Mouse (Mus musculus): ENCODE results near the gene Thoc5.

Gene Thoc5

GRCm38 (mm10) chr11:4906231-4906630 lies 11.1 kb downstream of the Thoc5 start:
- DNase-seq (ENCODE audit: low read depth, low spot score): no peak

DNA sequence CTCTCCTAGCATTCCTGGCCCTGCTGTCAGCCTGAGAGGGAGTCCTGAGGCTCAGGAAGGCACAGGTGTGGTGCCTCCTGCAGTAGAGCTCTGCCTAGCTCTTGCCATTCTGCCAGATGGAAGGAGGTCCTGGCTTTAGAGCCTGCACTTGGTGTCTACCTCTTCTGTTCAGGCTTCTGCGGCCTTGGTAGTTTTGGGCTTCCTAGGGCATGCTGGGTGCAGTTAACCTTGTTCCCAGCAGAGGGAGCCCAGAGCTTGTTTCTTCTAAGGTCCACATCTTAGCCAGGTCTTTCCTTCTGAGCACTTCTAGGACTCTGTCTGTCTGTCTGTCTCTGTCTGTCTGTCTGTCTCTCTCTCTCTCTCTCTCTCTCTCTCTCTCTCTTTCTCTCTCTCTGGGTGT lies 20.9 kb downstream of the Thoc5 start:
- peak; percentile 67 for DNase-seq (ENCODE audit: low read depth, low spot score)

GRCm38 (mm10) chr11:4921281-4921680 lies 26.2 kb downstream of the Thoc5 start:
- DNase-seq (ENCODE audit: low read depth, low spot score): no peak

DNA sequence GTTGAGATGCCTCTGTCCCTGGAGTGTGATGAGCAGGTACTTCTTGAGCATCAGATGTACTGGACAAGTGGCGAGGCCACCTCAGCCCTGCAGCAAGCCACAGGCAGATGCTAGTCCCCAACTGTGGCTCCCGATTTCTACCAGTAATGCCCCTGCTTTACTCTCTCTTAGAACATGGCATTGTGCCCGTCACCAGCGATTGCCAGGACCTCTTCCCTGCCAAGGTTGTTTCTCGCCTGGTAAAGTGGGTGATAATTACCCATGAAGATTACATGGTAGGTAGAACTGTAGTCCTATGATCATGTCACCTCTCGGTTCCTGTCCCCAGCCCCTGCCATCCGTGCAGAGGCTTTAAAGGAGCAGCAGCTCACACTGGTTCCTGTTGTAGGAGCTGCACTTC lies 26.6 kb downstream of the Thoc5 start:
- no peak for DNase-seq (ENCODE audit: low read depth, low spot score)

DNA sequence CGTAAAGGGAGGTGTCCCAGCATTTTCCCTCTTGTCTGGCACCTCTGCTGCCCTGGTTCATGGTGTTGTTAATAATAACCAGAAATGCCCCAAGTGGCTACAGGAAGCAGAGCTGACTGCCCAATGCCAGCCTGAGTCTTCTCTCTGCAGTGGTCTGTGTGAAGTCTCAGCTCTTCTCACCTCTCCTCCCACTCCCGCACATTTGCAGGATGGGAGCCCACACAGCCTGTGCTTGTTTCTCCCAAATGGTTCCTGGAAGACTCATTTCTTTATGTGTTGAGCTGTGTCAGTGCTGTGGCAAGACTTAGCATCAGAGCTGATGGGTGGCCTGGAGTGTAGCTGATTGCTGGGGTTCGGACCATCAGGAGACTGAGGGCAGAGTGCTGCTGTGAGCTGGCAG lies 32.1 kb downstream of the Thoc5 start:
- no peak for DNase-seq (ENCODE audit: low read depth, low spot score)

- no peak for DNase-seq (ENCODE audit: low read depth, low spot score)
These were observed 36.0 kb downstream of the Thoc5 start for GRCm38 (mm10) chr11:4931009-4931601.

DNA sequence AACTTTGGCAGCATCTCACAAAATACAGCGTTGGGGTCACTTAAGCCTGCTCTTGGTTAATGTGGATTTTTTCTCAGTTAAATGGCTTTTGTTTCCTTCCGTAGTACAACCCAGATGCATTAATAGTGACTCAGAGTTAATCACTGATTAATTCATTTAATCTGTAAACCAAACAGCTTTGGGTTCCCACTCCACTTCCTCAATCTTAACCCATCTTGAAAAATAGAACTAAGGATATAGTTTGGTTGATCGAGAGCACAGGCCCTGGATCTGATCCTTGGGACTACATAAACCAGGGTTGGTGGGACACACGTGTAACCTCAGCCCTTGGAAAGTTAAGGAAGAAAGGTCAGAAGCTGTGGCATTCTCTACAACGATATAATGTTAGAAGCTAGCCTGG lies 41.1 kb downstream of the Thoc5 start:
- no peak for DNase-seq (ENCODE audit: low read depth, low spot score)

DNA sequence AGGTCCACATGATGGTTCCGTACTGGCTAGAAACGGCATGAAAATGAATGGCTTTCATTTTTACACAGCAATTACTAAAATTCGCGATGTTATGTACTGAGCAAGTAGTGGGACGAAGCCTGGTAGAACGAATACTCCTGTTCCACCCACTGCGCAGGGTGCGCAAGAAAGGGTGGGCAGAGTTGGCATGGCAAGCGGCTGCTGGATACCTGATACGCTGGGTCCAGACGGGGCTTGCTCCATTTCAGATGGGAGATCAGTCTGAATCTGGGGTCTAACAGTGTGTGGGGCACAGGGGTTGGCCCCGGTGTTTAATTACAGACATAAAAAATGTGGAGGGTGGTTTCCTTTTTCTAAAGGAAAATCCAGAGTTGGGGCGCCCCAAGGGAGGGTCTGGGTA lies 51.4 kb downstream of the Thoc5 start:
- DNase-seq (ENCODE audit: low read depth, low spot score): no peak

GRCm38 (mm10) chr11:4946947-4947812 lies 52.1 kb downstream of the Thoc5 start:
- DNase-seq (ENCODE audit: low read depth, low spot score): peak; percentile 95

GRCm38 (mm10) chr11:4947813-4948174 lies 52.7 kb downstream of the Thoc5 start, which contains the start of gene Nefh:
TSS of gene Nefh (minus strand) at chr11:4948064.
- DNase-seq (ENCODE audit: low read depth, low spot score): no peak

DNA sequence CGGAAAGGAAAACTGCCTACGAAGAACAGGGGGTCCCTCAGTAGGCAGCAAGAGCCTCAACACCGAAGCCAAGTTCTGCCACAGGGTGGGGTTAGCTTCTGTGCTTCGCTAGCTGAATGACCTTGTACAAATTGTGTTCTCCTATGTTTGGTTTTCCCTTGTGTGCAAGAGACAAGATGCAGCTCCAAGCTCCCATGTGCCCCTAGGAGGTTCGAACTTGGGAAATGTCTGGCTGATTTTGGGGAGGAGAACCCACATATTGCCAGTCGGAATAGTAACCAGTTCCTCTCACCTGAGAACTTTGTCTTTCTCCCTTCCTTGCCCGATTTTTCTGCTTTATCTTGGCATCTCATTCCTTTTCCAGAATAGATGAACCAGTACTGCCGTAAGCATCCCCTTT lies 53.7 kb downstream of the Thoc5 start:
- no peak for DNase-seq (ENCODE audit: low read depth, low spot score)

- DNase-seq (ENCODE audit: low read depth, low spot score): no peak
These were observed 54.3 kb downstream of the Thoc5 start for GRCm38 (mm10) chr11:4949256-4950044.

GRCm38 (mm10) chr11:4953401-4953800 lies 58.3 kb downstream of the Thoc5 start:
- DNase-seq (ENCODE audit: low read depth, low spot score): no peak

- DNase-seq (ENCODE audit: low read depth, low spot score): no peak
These were observed 58.8 kb downstream of the Thoc5 start for GRCm38 (mm10) chr11:4953918-4954317.

DNA sequence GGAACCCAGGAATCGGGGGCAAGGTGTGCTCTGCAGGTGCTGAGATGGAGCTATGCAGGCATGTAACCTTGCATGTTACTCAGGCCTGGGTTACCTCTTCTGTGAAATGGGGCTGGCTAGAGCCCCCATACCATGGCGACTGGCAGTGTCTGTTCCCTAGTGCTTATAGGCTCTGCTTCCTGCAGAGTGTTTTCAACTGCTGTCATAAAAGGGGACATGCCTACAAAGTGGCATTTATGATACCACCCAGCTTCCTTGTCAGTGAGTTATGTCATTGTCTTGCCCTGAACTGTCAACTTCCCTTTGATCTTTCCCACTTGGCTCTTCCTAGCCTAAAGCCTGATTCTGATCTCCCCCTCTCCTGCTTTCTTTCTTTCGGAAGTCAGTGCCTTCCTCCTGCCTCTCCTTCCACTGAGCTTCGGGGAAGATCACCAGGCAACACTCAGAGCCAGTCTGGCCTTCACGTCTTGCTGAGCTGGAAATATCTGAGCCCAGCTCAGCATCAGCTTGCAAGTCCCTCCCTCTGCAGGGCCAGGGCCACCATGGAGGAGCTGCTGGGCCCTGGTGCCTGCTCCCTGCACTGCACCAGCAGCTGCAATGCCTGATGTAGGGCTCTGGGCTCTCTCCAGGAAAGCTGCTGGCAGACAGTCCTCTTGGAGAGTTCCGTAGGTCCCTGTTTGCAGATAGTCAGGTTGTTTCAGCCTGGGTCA lies 68.1 kb downstream of the Thoc5 start:
- no peak for DNase-seq (ENCODE audit: low read depth, low spot score)

DNA sequence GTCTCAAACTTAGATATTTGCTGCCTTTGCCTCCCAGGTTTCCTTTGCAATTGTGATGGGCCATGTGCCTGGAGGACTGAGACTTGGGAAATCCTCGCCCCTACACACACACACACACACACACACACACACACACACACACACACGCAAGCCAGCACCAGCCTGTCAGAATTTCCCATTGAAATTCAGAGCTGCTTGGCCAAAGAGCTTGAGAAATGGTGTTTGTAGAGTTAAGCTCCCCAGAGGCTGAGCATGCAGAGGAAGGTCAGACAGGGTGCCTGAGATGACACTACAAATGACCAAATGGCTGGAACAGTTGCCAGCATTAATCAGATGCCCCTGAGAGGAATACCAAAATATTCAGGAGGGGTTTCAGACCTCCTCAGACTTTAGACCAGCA lies 71.2 kb downstream of the Thoc5 start:
- no peak for DNase-seq (ENCODE audit: low read depth, low spot score)

DNA sequence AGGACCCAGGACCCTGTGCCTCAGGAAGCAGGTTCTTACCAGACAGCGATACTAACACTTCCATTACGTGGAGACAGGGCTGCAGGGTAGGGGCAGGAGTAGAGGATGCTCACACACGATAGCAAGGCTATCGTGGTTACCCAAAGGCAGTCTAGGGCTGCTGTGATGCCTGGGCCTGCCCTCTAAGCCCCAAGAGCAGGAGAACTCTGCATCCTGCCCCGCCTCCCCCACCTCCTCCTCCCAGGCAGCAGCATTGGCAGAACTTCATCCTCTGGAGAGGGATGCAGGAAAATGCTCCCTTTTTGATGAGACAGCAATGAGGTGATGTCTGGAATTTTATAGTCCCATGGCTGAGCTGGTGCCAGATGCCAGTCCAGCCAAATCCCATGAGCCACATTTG lies 71.8 kb downstream of the Thoc5 start:
- no peak for DNase-seq (ENCODE audit: low read depth, low spot score)

GRCm38 (mm10) chr11:4967549-4967948 lies 72.4 kb downstream of the Thoc5 start:
- DNase-seq (ENCODE audit: low read depth, low spot score): no peak

DNA sequence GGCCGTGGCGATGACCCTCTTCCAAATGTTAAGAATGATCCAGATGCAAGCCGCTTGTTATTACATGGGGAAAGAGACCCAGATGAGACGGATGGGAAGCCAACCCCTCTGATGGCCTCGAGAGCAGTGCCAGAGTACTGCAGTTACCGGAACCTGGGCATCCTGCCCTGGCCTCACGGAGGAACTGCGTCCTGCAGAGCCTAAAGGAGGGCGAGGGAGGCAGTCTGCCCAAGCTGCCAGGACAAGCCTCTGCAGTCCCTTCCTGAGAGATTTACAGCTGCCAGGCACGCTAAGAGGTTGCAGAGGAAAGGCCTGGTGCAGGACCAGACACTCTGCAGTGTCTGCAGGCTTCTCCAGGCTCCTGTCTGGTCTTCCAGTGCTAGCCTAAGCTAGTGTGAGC lies 73.3 kb downstream of the Thoc5 start:
- DNase-seq (ENCODE audit: low read depth, low spot score): no peak

GRCm38 (mm10) chr11:4972967-4973870 lies 78.1 kb downstream of the Thoc5 start:
- DNase-seq (ENCODE audit: low read depth, low spot score): peak; percentile 74

- DNase-seq (ENCODE audit: low read depth, low spot score): no peak
These were observed 78.7 kb downstream of the Thoc5 start for GRCm38 (mm10) chr11:4973871-4974256.

Measured in CD4-positive helper T cell, adult 2 months (primary cell).